8 mouse cellular contexts compared by ENCODE assay signal in the genomic region with DNA sequence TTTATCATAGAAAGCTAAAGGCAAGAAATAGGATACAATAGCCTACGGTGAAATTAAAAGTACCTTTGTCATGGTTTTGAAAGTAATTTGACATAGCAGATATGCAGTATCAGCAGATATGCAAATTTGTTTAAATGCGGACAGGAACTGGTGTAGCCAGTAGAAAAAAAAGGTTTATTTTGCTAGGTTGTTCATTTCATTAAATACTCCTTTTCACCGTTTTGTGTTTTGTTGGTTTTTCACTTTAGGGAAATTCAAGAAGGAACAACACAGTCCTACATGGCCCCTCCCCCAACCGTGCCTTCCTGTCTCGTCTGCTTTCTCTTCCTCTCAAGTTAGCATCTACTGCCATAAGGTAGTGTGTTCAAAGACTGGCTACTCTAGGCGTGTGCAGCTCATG. TPM values are rescaled to one million over a fixed set of nuclear protein-coding genes. Genes with fewer than 3 reads are reported as not detected.
DNase-seq lines count a peak whose midpoint lies in the region; ATAC-seq and TF ChIP-seq lines count a peak whose summit lies in the region.

No protein-coding gene starts in this region.

- 23% methylated on average over 6 of the region's 6 CpGs for WGBS in embryonic facial prominence, embryonic 14.5 days
- WGBS in hindbrain, embryonic 14.5 days: 28% methylated on average over 6 of the region's 6 CpGs
- 10% methylated on average over 6 of the region's 6 CpGs for WGBS in liver, embryonic 12.5 days (ENCODE audit: insufficient replicate concordance)

- H3K4me3 ChIP-seq in embryonic facial prominence, embryonic 14.5 days (ENCODE audit: low read depth, low read length): peak overlapping the region; percentile 98
- H3K4me3 ChIP-seq in hindbrain, embryonic 14.5 days (replicated peaks; ENCODE audit: low read length): peak overlapping the region; percentile 96
- H3K4me3 ChIP-seq in liver, embryonic 12.5 days: peak overlapping the region; percentile 100
- H3K4me3 ChIP-seq in myocyte: peak overlapping the region; percentile 68

- H3ac ChIP-seq in myocyte (ENCODE audit: control insufficient read depth, insufficient read length): no peak overlapping the region

- H3K4me1 ChIP-seq in embryonic facial prominence, embryonic 14.5 days (ENCODE audit: control insufficient read depth, insufficient read depth, low read length): peaks cover 14% of the 10 kb centered on the region
- H3K4me1 ChIP-seq in hindbrain, embryonic 14.5 days (replicated peaks; ENCODE audit: control insufficient read depth, insufficient read depth, low read length): peaks cover 25% of the 10 kb centered on the region
- H3K4me1 ChIP-seq in liver, embryonic 12.5 days: peaks cover 24% of the 10 kb centered on the region

- peaks cover 31% of the 10 kb centered on the region for H3K79me2 ChIP-seq in myocyte (ENCODE audit: control insufficient read depth, insufficient read depth)

- peak overlapping the region; percentile 73 for H3K4me2 ChIP-seq in embryonic facial prominence, embryonic 14.5 days (ENCODE audit: low read depth, low read length)
- H3K4me2 ChIP-seq in hindbrain, embryonic 14.5 days (replicated peaks): peak overlapping the region; percentile 80
- peak overlapping the region; percentile 73 for H3K4me2 ChIP-seq in liver, embryonic 12.5 days
- peak overlapping the region; percentile 79 for H3K4me2 ChIP-seq in myocyte (ENCODE audit: low read depth)

- TF ChIP-seq POLR2A in myocyte (IDR thresholded peaks at IDR 0.05; ENCODE audit: insufficient read length, low read depth): no peak

- no peaks in the 10 kb centered on the region for H3K9me3 ChIP-seq in embryonic facial prominence, embryonic 14.5 days (ENCODE audit: control insufficient read depth, low read length)
- H3K9me3 ChIP-seq in hindbrain, embryonic 14.5 days (ENCODE audit: control insufficient read depth, low read length): no peaks in the 10 kb centered on the region
- no peaks in the 10 kb centered on the region for H3K9me3 ChIP-seq in liver, embryonic 12.5 days (replicated peaks)

- H3K9ac ChIP-seq in embryonic facial prominence, embryonic 14.5 days (ENCODE audit: low read depth, low read length): peak overlapping the region; percentile 97; the same call in 1 of the 2 replicates
- H3K9ac ChIP-seq in hindbrain, embryonic 14.5 days: no peak overlapping the region
- H3K9ac ChIP-seq in liver, embryonic 12.5 days: peak overlapping the region; percentile 98

- no peak for ATAC-seq in embryonic facial prominence, embryonic 14.5 days (ENCODE audit: low read depth)
- ATAC-seq in hindbrain, embryonic 14.5 days (ENCODE audit: low FRiP score): no peak
- no peak for ATAC-seq in liver, embryonic 12.5 days

- DNase-seq in retina, postnatal 1 day: peak; percentile 21
- no peak for DNase-seq in retina, embryonic 14.5 days (ENCODE audit: low spot score)
- peak; percentile 8 for DNase-seq in embryonic facial prominence, embryonic 14.5 days (ENCODE audit: low spot score)
- no peak for DNase-seq in hindbrain, embryonic 14.5 days (ENCODE audit: low spot score)
- peak; percentile 69 for DNase-seq in thymus, postnatal 25 days
- no peak for DNase-seq in urinary bladder, postnatal 4 days (ENCODE audit: low spot score in 2 of 2)

- no peaks in the 10 kb centered on the region for H3K27me3 ChIP-seq in embryonic facial prominence, embryonic 14.5 days (replicated peaks; ENCODE audit: control insufficient read depth, insufficient read depth, low read length)
- no peaks in the 10 kb centered on the region for H3K27me3 ChIP-seq in hindbrain, embryonic 14.5 days (ENCODE audit: control insufficient read depth, insufficient read depth, low read length)
- no peaks in the 10 kb centered on the region for H3K27me3 ChIP-seq in liver, embryonic 12.5 days (replicated peaks)
- H3K27me3 ChIP-seq in myocyte (ENCODE audit: control insufficient read depth, insufficient read depth, insufficient read length): no peaks in the 10 kb centered on the region

- H3K27ac ChIP-seq in embryonic facial prominence, embryonic 14.5 days (replicated peaks; ENCODE audit: low read depth, low read length): no peak overlapping the region; the same call in 1 of the 2 replicates
- H3K27ac ChIP-seq in hindbrain, embryonic 14.5 days: no peak overlapping the region; the same call in 1 of the 2 replicates
- peak overlapping the region; percentile 99 for H3K27ac ChIP-seq in liver, embryonic 12.5 days

- peaks cover 7% of the 10 kb centered on the region; the same call in 1 of the 2 replicates for H3K36me3 ChIP-seq in embryonic facial prominence, embryonic 14.5 days (ENCODE audit: control insufficient read depth, insufficient read depth, low read length)
- H3K36me3 ChIP-seq in hindbrain, embryonic 14.5 days (replicated peaks; ENCODE audit: control insufficient read depth, insufficient read depth): peaks cover 8% of the 10 kb centered on the region
- peaks cover 7% of the 10 kb centered on the region; the same call in 1 of the 2 replicates for H3K36me3 ChIP-seq in liver, embryonic 12.5 days
- no peaks in the 10 kb centered on the region for H3K36me3 ChIP-seq in myocyte (ENCODE audit: control insufficient read depth, insufficient read depth)

TF ChIP-seq in myocyte, 11 proteins besides CTCF, POLR2A, EP300 and RAD21:
- TF ChIP-seq MYOG (IDR thresholded peaks at IDR 0.05; ENCODE audit: control insufficient read depth in 1 of 3, insufficient read depth in 1 of 3, insufficient read length in 2 of 3, low read depth in 2 of 3) (no peak), E2F4 (IDR thresholded peaks at IDR 0.05; ENCODE audit: insufficient read depth) (no peak), TCF12 (IDR thresholded peaks at IDR 0.05; ENCODE audit: insufficient read depth, poor library complexity, severe bottlenecking) (no peak), SRF (IDR thresholded peaks at IDR 0.05; ENCODE audit: control insufficient read depth, insufficient read length, low read depth) (no peak)
TF ChIP-seq in myocyte: peak in this region for 0.

RNA-seq across cellular contexts. Expression of a gene that starts 1.4 kb away (rescaled TPM):
- 101 and 103 TPM in 2 replicates for polyA plus RNA-seq in embryonic facial prominence, embryonic 14.5 days (2014; fragmentation: Nextera tagmentation; extraction: Ambion mirVana)
- 94.4 and 103 TPM in 2 replicates for polyA plus RNA-seq in hindbrain, embryonic 14.5 days (2014; fragmentation: Nextera tagmentation; extraction: Ambion mirVana)
- polyA plus RNA-seq in liver, embryonic 12.5 days (2016; fragmentation: Nextera tagmentation; extraction: Ambion mirVana): 57.9 and 58.8 TPM in 2 replicates
- 23.8 TPM for polyA plus RNA-seq in myocyte (2012; fragmentation: generic; extraction: Trizol)

Comparison
In these comparisons a context has a peak if more than half of its experiments do, and no peak if none do; other contexts are left out.
1. DNase-seq: peak in retina, postnatal 1 day (single experiment), embryonic facial prominence, embryonic 14.5 days (single experiment) and thymus, postnatal 25 days (single experiment); none in retina, embryonic 14.5 days (single experiment), hindbrain, embryonic 14.5 days (single experiment) and urinary bladder, postnatal 4 days (0 of 2).
2. Peak in every context shown above with its lines, with median percentiles within 50 percentile points of each other: H3K4me2 ChIP-seq and H3K4me3 ChIP-seq.